Mouse (Mus musculus): Measurements from ENCODE around the gene Ube2o. TPM values are rescaled to one million over a fixed set of nuclear protein-coding genes. Genes with fewer than 3 reads are reported as not detected.

Gene Ube2o
- polyA plus RNA-seq, 1 experiment from 2014 or later, result 31.4 TPM

GRCm38 (mm10) chr11:116547296-116548060 lies 33.8 kb downstream of the Ube2o start:
- H3K27me3 ChIP-seq (replicated peaks), result no peaks in the 10 kb centered on the region
- no peak overlapping the region for H3K4me3 ChIP-seq
- no peak overlapping the region for H3K4me2 ChIP-seq
- 0 out of 2 replicates have a peak, but pooled peaks cover 5% of the 10 kb centered on the region for H3K4me1 ChIP-seq
- H3K9me3 ChIP-seq, result no peaks in the 10 kb centered on the region
- H3K36me3 ChIP-seq (replicated peaks), result peaks cover 36% of the 10 kb centered on the region
- H3K9ac ChIP-seq, result no peak overlapping the region
- H3K27ac ChIP-seq, result no peak overlapping the region
- WGBS, result 87% methylated on average over 17 of the region's 17 CpGs
- no peak for ATAC-seq (replicated peaks)

GRCm38 (mm10) chr11:116543110-116543509 lies 38.1 kb downstream of the Ube2o start:
- Histone ChIP-seq H3K27ac (no peak overlapping the region), H3K4me1 (no peaks in the 10 kb centered on the region), H3K9ac (no peak overlapping the region), H3K9me3 (no peaks in the 10 kb centered on the region), H3K4me2 (no peak overlapping the region), H3K36me3 (replicated peaks) (peaks cover 68% of the 10 kb centered on the region), H3K4me3 (no peak overlapping the region), H3K27me3 (replicated peaks) (no peaks in the 10 kb centered on the region)
- 89% methylated on average over 4 of the region's 4 CpGs for WGBS
- ATAC-seq (replicated peaks), result peak; percentile 55

GRCm38 (mm10) chr11:116541183-116541582 lies 40.1 kb downstream of the Ube2o start:
- no peak overlapping the region for H3K4me2 ChIP-seq
- 93% methylated on average over 11 of the region's 11 CpGs for WGBS
- no peak overlapping the region for H3K9ac ChIP-seq

GRCm38 (mm10) chr11:116538142-116538735 lies 43.0 kb downstream of the Ube2o start:
- Histone ChIP-seq H3K4me1 (peaks cover 9% of the 10 kb centered on the region), H3K4me3 (no peak overlapping the region), H3K9me3 (no peaks in the 10 kb centered on the region), H3K27me3 (replicated peaks) (peaks cover 24% of the 10 kb centered on the region), H3K9ac (no peak overlapping the region), H3K4me2 (no peak overlapping the region), H3K27ac (no peak overlapping the region), H3K36me3 (replicated peaks) (peaks cover 42% of the 10 kb centered on the region)
- WGBS, result 88% methylated on average over 12 of the region's 12 CpGs
- no peak for ATAC-seq (replicated peaks)

More at GRCm38 (mm10) chr11:116541183-116541582, 40.1 kb downstream of the Ube2o start:
- Histone ChIP-seq H3K36me3 (replicated peaks) (peaks cover 70% of the 10 kb centered on the region), H3K4me1 (no peaks in the 10 kb centered on the region), H3K4me3 (no peak overlapping the region), H3K9me3 (no peaks in the 10 kb centered on the region), H3K27me3 (replicated peaks) (no peaks in the 10 kb centered on the region), H3K27ac (no peak overlapping the region)
- no peak for ATAC-seq (replicated peaks)

- no peak overlapping the region for H3K9ac ChIP-seq
- H3K27ac ChIP-seq, result no peak overlapping the region
- 66% methylated on average over 5 of the region's 5 CpGs for WGBS
- peaks cover 18% of the 10 kb centered on the region for H3K4me1 ChIP-seq
- H3K4me3 ChIP-seq, result no peak overlapping the region
- peaks cover 33% of the 10 kb centered on the region for H3K27me3 ChIP-seq (replicated peaks)
- no peak overlapping the region for H3K4me2 ChIP-seq
- peaks cover 35% of the 10 kb centered on the region for H3K36me3 ChIP-seq (replicated peaks)
- no peak for ATAC-seq (replicated peaks)
- H3K9me3 ChIP-seq, result no peaks in the 10 kb centered on the region
Measured at GRCm38 (mm10) chr11:116537388-116537787, 43.9 kb downstream of the Ube2o start.

- no peak overlapping the region for H3K4me2 ChIP-seq
- H3K9ac ChIP-seq, result no peak overlapping the region
- H3K9me3 ChIP-seq, result no peaks in the 10 kb centered on the region
- no peak for ATAC-seq (replicated peaks)
- WGBS, result 92% methylated on average over 7 of the region's 7 CpGs
- peaks cover 29% of the 10 kb centered on the region for H3K36me3 ChIP-seq (replicated peaks)
- H3K27ac ChIP-seq, result no peak overlapping the region
- peaks cover 40% of the 10 kb centered on the region for H3K27me3 ChIP-seq (replicated peaks)
- no peak overlapping the region for H3K4me3 ChIP-seq
- H3K4me1 ChIP-seq, result peaks cover 25% of the 10 kb centered on the region
Measured at GRCm38 (mm10) chr11:116536685-116537084, 44.6 kb downstream of the Ube2o start.

GRCm38 (mm10) chr11:116534154-116534865 lies 46.9 kb downstream of the Ube2o start:
- ATAC-seq (replicated peaks), result peak; percentile 22; the same call in 1 of the 2 replicates
- Histone ChIP-seq H3K27ac (no peak overlapping the region), H3K4me1 (peaks cover 37% of the 10 kb centered on the region), H3K36me3 (replicated peaks) (peaks cover 7% of the 10 kb centered on the region; the same call in 1 of the 2 replicates), H3K27me3 (replicated peaks) (peaks cover 48% of the 10 kb centered on the region), H3K9me3 (no peaks in the 10 kb centered on the region), H3K4me3 (peak overlapping the region; percentile 41), H3K9ac (no peak overlapping the region), H3K4me2 (peak overlapping the region; percentile 91)
- 19% methylated on average over 20 of the region's 20 CpGs for WGBS

GRCm38 (mm10) chr11:116533341-116534153 lies 47.7 kb downstream of the Ube2o start:
- 0 out of 2 replicates have a peak, but pooled peaks cover 4% of the 10 kb centered on the region for H3K36me3 ChIP-seq (replicated peaks)
- under 1% methylated on average over 62 of the region's 63 CpGs for WGBS
- H3K9me3 ChIP-seq, result no peaks in the 10 kb centered on the region
- peaks cover 48% of the 10 kb centered on the region for H3K27me3 ChIP-seq (replicated peaks)
- H3K4me1 ChIP-seq, result peaks cover 37% of the 10 kb centered on the region
- peak overlapping the region; percentile 29; the same call in 1 of the 2 replicates for H3K9ac ChIP-seq
- peak overlapping the region; percentile 41 for H3K4me3 ChIP-seq
- peak overlapping the region; percentile 91 for H3K4me2 ChIP-seq
- H3K27ac ChIP-seq, result no peak overlapping the region
- peak; percentile 22; the same call in 1 of the 2 replicates for ATAC-seq (replicated peaks)

- Histone ChIP-seq H3K9ac (peak overlapping the region; percentile 29), H3K36me3 (replicated peaks) (0 out of 2 replicates have a peak, but pooled peaks cover 4% of the 10 kb centered on the region), H3K4me2 (peak overlapping the region; percentile 91), H3K27ac (no peak overlapping the region), H3K27me3 (replicated peaks) (peaks cover 48% of the 10 kb centered on the region), H3K4me3 (peak overlapping the region; percentile 41), H3K4me1 (peaks cover 37% of the 10 kb centered on the region), H3K9me3 (no peaks in the 10 kb centered on the region)
- ATAC-seq (replicated peaks), result no peak; the same call in 1 of the 2 replicates
- WGBS, result 0% methylated on average over 47 of the region's 50 CpGs
Measured at GRCm38 (mm10) chr11:116532810-116533338, 48.4 kb downstream of the Ube2o start.

- Histone ChIP-seq H3K4me2 (peak overlapping the region; percentile 91), H3K9ac (peak overlapping the region; percentile 29), H3K4me1 (peaks cover 37% of the 10 kb centered on the region), H3K4me3 (peak overlapping the region; percentile 41), H3K27me3 (replicated peaks) (peaks cover 48% of the 10 kb centered on the region), H3K36me3 (replicated peaks) (0 out of 2 replicates have a peak, but pooled peaks cover 2% of the 10 kb centered on the region), H3K9me3 (no peaks in the 10 kb centered on the region), H3K27ac (no peak overlapping the region)
- ATAC-seq (replicated peaks), result no peak
- under 1% methylated on average over 30 of the region's 30 CpGs for WGBS
Measured at GRCm38 (mm10) chr11:116532262-116532809, 48.9 kb downstream of the Ube2o start.
